In the genomic region with DNA sequence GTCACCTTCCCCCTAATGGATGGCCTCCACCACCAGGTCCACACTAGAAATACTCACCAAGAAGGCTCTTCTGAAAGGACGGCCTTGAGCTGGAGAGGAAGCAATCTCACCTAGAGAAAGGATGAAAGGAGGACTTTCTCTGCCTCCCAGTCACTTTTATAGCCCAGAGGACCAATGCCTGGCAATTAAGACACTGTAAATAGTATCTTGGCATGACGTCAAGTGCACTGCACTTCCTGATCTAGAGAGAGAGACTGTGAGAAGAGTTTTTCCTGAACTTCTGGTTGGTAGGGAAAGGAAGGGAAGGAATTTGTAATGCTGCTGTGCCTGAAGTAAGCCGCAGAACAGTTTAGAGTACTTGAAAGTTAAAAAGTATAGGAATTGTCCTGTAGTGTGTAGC, we compare ENCODE assay signal across 29 mouse cellular contexts. TPM values are rescaled to one million over a fixed set of nuclear protein-coding genes. Genes with fewer than 3 reads are reported as not detected.
DNase-seq lines count a peak whose midpoint lies in the region; ATAC-seq and TF ChIP-seq lines count a peak whose summit lies in the region.
"Had no signal": no experiment of that assay in that cellular context is flagged by ENCODE, and none has a peak within 500 bp of the region (broad histone marks: within the 10 kb centered on the region; RNA-seq: fewer than 3 reads in every experiment).

No protein-coding gene starts in this region.

- H3K27me3 ChIP-seq in embryonic facial prominence, embryonic 14.5 days (replicated peaks; ENCODE audit: control insufficient read depth, insufficient read depth, low read length), result no peaks in the 10 kb centered on the region
- H3K27me3 ChIP-seq in embryonic facial prominence, embryonic 10.5 days (replicated peaks; ENCODE audit: low read depth, poor library complexity, severe bottlenecking), result no peaks in the 10 kb centered on the region
- no peaks in the 10 kb centered on the region for H3K27me3 ChIP-seq in lung, postnatal 0 days (replicated peaks; ENCODE audit: insufficient read depth, low read length)
- H3K27me3 ChIP-seq in intestine, embryonic 16.5 days (replicated peaks; ENCODE audit: control insufficient read depth, insufficient read depth, low read length), result peaks cover 10% of the 10 kb centered on the region; the same call in 1 of the 2 replicates
- H3K27me3 ChIP-seq in small intestine, adult 2 months (ENCODE audit: control insufficient read depth, insufficient read depth, low read length), result no peaks in the 10 kb centered on the region
- H3K27me3 ChIP-seq: embryonic facial prominence, embryonic 13.5 days; hindbrain, embryonic 13.5 days had no signal

- ATAC-seq in embryonic facial prominence, embryonic 14.5 days (ENCODE audit: low read depth), result no peak
- no peak for ATAC-seq in lung, postnatal 0 days
- peak; percentile 40 for ATAC-seq in intestine, embryonic 16.5 days
- ATAC-seq: activated CD4-positive, CD25-positive, alpha-beta regulatory T cell, adult 4 months; forebrain, embryonic 14.5 days; forebrain, postnatal 0 days; hindbrain, embryonic 16.5 days had no signal

- H3K9me3 ChIP-seq in embryonic facial prominence, embryonic 14.5 days (ENCODE audit: control insufficient read depth, low read length), result no peaks in the 10 kb centered on the region
- no peaks in the 10 kb centered on the region for H3K9me3 ChIP-seq in embryonic facial prominence, embryonic 10.5 days
- H3K9me3 ChIP-seq in lung, postnatal 0 days (ENCODE audit: low read length), result no peaks in the 10 kb centered on the region
- no peaks in the 10 kb centered on the region for H3K9me3 ChIP-seq in intestine, embryonic 16.5 days (ENCODE audit: control insufficient read depth, low read length)
- H3K9me3 ChIP-seq: embryonic facial prominence, embryonic 13.5 days; forebrain, embryonic 10.5 days; hindbrain, embryonic 10.5 days; hindbrain, embryonic 13.5 days had no signal

- no peak overlapping the region for H3K4me2 ChIP-seq in embryonic facial prominence, embryonic 14.5 days (ENCODE audit: low read depth, low read length)
- H3K4me2 ChIP-seq in lung, postnatal 0 days (replicated peaks; ENCODE audit: low read depth, low read length), result no peak overlapping the region
- H3K4me2 ChIP-seq in intestine, embryonic 16.5 days (ENCODE audit: low read depth, low read length), result no peak overlapping the region
- H3K4me2 ChIP-seq: embryonic facial prominence, embryonic 13.5 days; heart, embryonic 11.5 days; hindbrain, embryonic 13.5 days had no signal

- peak; percentile 4 for DNase-seq in embryonic facial prominence, embryonic 14.5 days (ENCODE audit: low spot score)
- DNase-seq in embryonic facial prominence, embryonic 10.5 days (ENCODE audit: low spot score), result no peak
- peak; percentile 29 for DNase-seq in lung, postnatal 0 days (ENCODE audit: low spot score)
- no peak for DNase-seq in lung, adult 18-20 months
- no peak for DNase-seq in urinary bladder, postnatal 10 days (ENCODE audit: low spot score)
- DNase-seq in thymus, adult 18-20 months, result no peak
- DNase-seq: adrenal gland, adult 8-10 months; adrenal gland, postnatal 25 days; cerebellum, adult 11-12 months; cerebellum, adult 8-10 months; cerebellum, postnatal 14 days; forebrain, postnatal 0 days; gastrocnemius, adult 2 months; gastrocnemius, postnatal 14 days; heart, adult 11 months had no signal

- 73% methylated on average over 3 of the region's 3 CpGs for WGBS in embryonic facial prominence, embryonic 14.5 days
- 81% methylated on average over 3 of the region's 3 CpGs for WGBS in embryonic facial prominence, embryonic 10.5 days
- whole genome bisulfite sequencing in lung, postnatal 0 days, result 53% methylated on average over 3 of the region's 3 CpGs
- WGBS in intestine, embryonic 16.5 days, result 47% methylated on average over 3 of the region's 3 CpGs
- WGBS in small intestine, adult 2 months, result 25% methylated on average over 3 of the region's 3 CpGs

- H3K27ac ChIP-seq in embryonic facial prominence, embryonic 14.5 days (replicated peaks; ENCODE audit: low read depth, low read length), result no peak overlapping the region
- no peak overlapping the region for H3K27ac ChIP-seq in embryonic facial prominence, embryonic 10.5 days (replicated peaks)
- no peak overlapping the region for H3K27ac ChIP-seq in lung, postnatal 0 days (ENCODE audit: low read length)
- H3K27ac ChIP-seq in intestine, embryonic 16.5 days (ENCODE audit: low read length), result no peak overlapping the region
- peak overlapping the region; percentile 76; the same call in 1 of the 2 replicates for H3K27ac ChIP-seq in small intestine, adult 2 months (ENCODE audit: insufficient read depth, low read depth, low read length)
- H3K27ac ChIP-seq: embryonic facial prominence, embryonic 13.5 days; forebrain, embryonic 10.5 days; gastrocnemius, adult 2 months; hindbrain, embryonic 10.5 days; hindbrain, embryonic 13.5 days had no signal

- H3K36me3 ChIP-seq in embryonic facial prominence, embryonic 14.5 days (ENCODE audit: control insufficient read depth, insufficient read depth, low read length), result no peaks in the 10 kb centered on the region
- H3K36me3 ChIP-seq in embryonic facial prominence, embryonic 10.5 days (replicated peaks), result no peaks in the 10 kb centered on the region
- H3K36me3 ChIP-seq in lung, postnatal 0 days (ENCODE audit: insufficient read depth, low read length), result no peaks in the 10 kb centered on the region
- H3K36me3 ChIP-seq in intestine, embryonic 16.5 days (ENCODE audit: control insufficient read depth, insufficient read depth, low read length), result no peaks in the 10 kb centered on the region
- H3K36me3 ChIP-seq in small intestine, adult 2 months (ENCODE audit: control insufficient read depth, insufficient read depth, low read length), result no peaks in the 10 kb centered on the region
- H3K36me3 ChIP-seq: embryonic facial prominence, embryonic 13.5 days; forebrain, embryonic 10.5 days; hindbrain, embryonic 10.5 days; hindbrain, embryonic 13.5 days had no signal

- TF ChIP-seq POLR2A in small intestine, adult 2 months (IDR thresholded peaks at IDR 0.05; ENCODE audit: low read depth, low read length), result no peak

- no peaks in the 10 kb centered on the region for H3K4me1 ChIP-seq in embryonic facial prominence, embryonic 14.5 days (ENCODE audit: control insufficient read depth, insufficient read depth, low read length)
- H3K4me1 ChIP-seq in embryonic facial prominence, embryonic 10.5 days, result 0 out of 2 replicates have a peak, but pooled peaks cover 5% of the 10 kb centered on the region
- no peaks in the 10 kb centered on the region for H3K4me1 ChIP-seq in lung, postnatal 0 days (ENCODE audit: insufficient read depth, low read depth, low read length)
- H3K4me1 ChIP-seq in intestine, embryonic 16.5 days (ENCODE audit: control insufficient read depth, insufficient read depth, low read length), result peaks cover 17% of the 10 kb centered on the region
- H3K4me1 ChIP-seq in small intestine, adult 2 months (ENCODE audit: control insufficient read depth, insufficient read depth, insufficient read length, low read length), result peaks cover 49% of the 10 kb centered on the region
- H3K4me1 ChIP-seq: embryonic facial prominence, embryonic 13.5 days; hindbrain, embryonic 13.5 days had no signal

- no peak for TF ChIP-seq CTCF in lung, postnatal 0 days (IDR thresholded peaks at IDR 0.05)
- no peak for TF ChIP-seq CTCF in small intestine, adult 2 months (IDR thresholded peaks at IDR 0.05; ENCODE audit: extremely low read depth, insufficient read length, insufficient replicate concordance, low read depth, low read length)

- no peak overlapping the region for H3K4me3 ChIP-seq in embryonic facial prominence, embryonic 14.5 days (ENCODE audit: low read depth, low read length)
- no peak overlapping the region for H3K4me3 ChIP-seq in embryonic facial prominence, embryonic 10.5 days
- no peak overlapping the region for H3K4me3 ChIP-seq in lung, postnatal 0 days (ENCODE audit: low read depth, low read length)
- H3K4me3 ChIP-seq in intestine, embryonic 16.5 days (ENCODE audit: low read length), result no peak overlapping the region
- H3K4me3 ChIP-seq in small intestine, adult 2 months (ENCODE audit: low read depth, low read length), result no peak overlapping the region
- H3K4me3 ChIP-seq: embryonic facial prominence, embryonic 13.5 days; forebrain, embryonic 10.5 days; gastrocnemius, adult 2 months; hindbrain, embryonic 10.5 days; hindbrain, embryonic 13.5 days had no signal

- H3K9ac ChIP-seq in embryonic facial prominence, embryonic 14.5 days (ENCODE audit: low read depth, low read length), result no peak overlapping the region
- no peak overlapping the region for H3K9ac ChIP-seq in lung, postnatal 0 days (replicated peaks; ENCODE audit: low read depth)
- H3K9ac ChIP-seq in intestine, embryonic 16.5 days (ENCODE audit: low read depth, low read length), result no peak overlapping the region
- H3K9ac ChIP-seq: embryonic facial prominence, embryonic 13.5 days; forebrain, postnatal 0 days; hindbrain, embryonic 13.5 days had no signal

- TF ChIP-seq EP300 in lung, postnatal 0 days (IDR thresholded peaks at IDR 0.05), result no peak

RNA-seq across cellular contexts. Expression of a gene that starts 2.5 kb away (rescaled TPM):
- not detected in 2 replicates for polyA plus RNA-seq in embryonic facial prominence, embryonic 14.5 days (2014; fragmentation: Nextera tagmentation; extraction: Ambion mirVana)
- polyA plus RNA-seq in embryonic facial prominence, embryonic 10.5 days (2016; fragmentation: Nextera tagmentation; extraction: Ambion mirVana), result not detected in 2 replicates
- polyA plus RNA-seq in lung, postnatal 0 days (2015; fragmentation: Nextera tagmentation; extraction: Ambion mirVana), result not detected in 2 replicates
- polyA plus RNA-seq in intestine, embryonic 16.5 days (2015; fragmentation: Nextera tagmentation; extraction: Ambion mirVana), result 0.51 TPM in 1 of 2 replicates, not detected in the other
- 32.8 and 181 TPM in 2 replicates for polyA plus RNA-seq in small intestine, adult 2 months (2012; rRNA removed)
- polyA plus RNA-seq: activated CD4-positive, CD25-positive, alpha-beta regulatory T cell, adult 4 months; brain, embryonic 14.5 days; embryonic facial prominence, embryonic 13.5 days; forebrain, embryonic 10.5 days; forebrain, embryonic 14.5 days; forebrain, postnatal 0 days; frontal cortex, adult 2 months; heart, embryonic 11.5 days; heart, embryonic 14.5 days; heart, postnatal 0 days; hindbrain, embryonic 10.5 days; hindbrain, embryonic 13.5 days; hindbrain, embryonic 16.5 days had no signal

RNA-seq across cellular contexts. Expression of a gene that starts 16.9 kb away (rescaled TPM):
- polyA plus RNA-seq in embryonic facial prominence, embryonic 14.5 days (2014; fragmentation: Nextera tagmentation; extraction: Ambion mirVana), result not detected in 2 replicates
- not detected in 2 replicates for polyA plus RNA-seq in embryonic facial prominence, embryonic 10.5 days (2016; fragmentation: Nextera tagmentation; extraction: Ambion mirVana)
- polyA plus RNA-seq in lung, postnatal 0 days (2015; fragmentation: Nextera tagmentation; extraction: Ambion mirVana), result not detected in 2 replicates
- not detected in 2 replicates for polyA plus RNA-seq in intestine, embryonic 16.5 days (2015; fragmentation: Nextera tagmentation; extraction: Ambion mirVana)
- not detected in 2 replicates for polyA plus RNA-seq in small intestine, adult 2 months (2012; rRNA removed)
- polyA plus RNA-seq: activated CD4-positive, CD25-positive, alpha-beta regulatory T cell, adult 4 months; brain, embryonic 14.5 days; embryonic facial prominence, embryonic 13.5 days; forebrain, embryonic 10.5 days; forebrain, embryonic 14.5 days; forebrain, postnatal 0 days; frontal cortex, adult 2 months; heart, embryonic 11.5 days; heart, embryonic 14.5 days; heart, postnatal 0 days; hindbrain, embryonic 10.5 days; hindbrain, embryonic 13.5 days; hindbrain, embryonic 16.5 days had no signal

RNA-seq across cellular contexts. Expression of a gene that starts 18.4 kb away (rescaled TPM):
- polyA plus RNA-seq in embryonic facial prominence, embryonic 14.5 days (2014; fragmentation: Nextera tagmentation; extraction: Ambion mirVana), result not detected in 2 replicates
- polyA plus RNA-seq in embryonic facial prominence, embryonic 10.5 days (2016; fragmentation: Nextera tagmentation; extraction: Ambion mirVana), result not detected in 2 replicates
- not detected in 2 replicates for polyA plus RNA-seq in lung, postnatal 0 days (2015; fragmentation: Nextera tagmentation; extraction: Ambion mirVana)
- not detected in 2 replicates for polyA plus RNA-seq in intestine, embryonic 16.5 days (2015; fragmentation: Nextera tagmentation; extraction: Ambion mirVana)
- not detected in 2 replicates for polyA plus RNA-seq in small intestine, adult 2 months (2012; rRNA removed)
- polyA plus RNA-seq: activated CD4-positive, CD25-positive, alpha-beta regulatory T cell, adult 4 months; embryonic facial prominence, embryonic 13.5 days; forebrain, embryonic 10.5 days; forebrain, embryonic 14.5 days; heart, embryonic 11.5 days; heart, embryonic 14.5 days; heart, postnatal 0 days; hindbrain, embryonic 10.5 days; hindbrain, embryonic 13.5 days had no signal

RNA-seq across cellular contexts. Expression of a gene that starts 26.9 kb away (rescaled TPM):
- polyA plus RNA-seq in embryonic facial prominence, embryonic 14.5 days (2014; fragmentation: Nextera tagmentation; extraction: Ambion mirVana), result 0.07 and 0.09 TPM in 2 replicates
- polyA plus RNA-seq in embryonic facial prominence, embryonic 10.5 days (2016; fragmentation: Nextera tagmentation; extraction: Ambion mirVana), result 0.54 and 0.62 TPM in 2 replicates
- 0.08 and 0.20 TPM in 2 replicates for polyA plus RNA-seq in lung, postnatal 0 days (2015; fragmentation: Nextera tagmentation; extraction: Ambion mirVana)
- polyA plus RNA-seq in intestine, embryonic 16.5 days (2015; fragmentation: Nextera tagmentation; extraction: Ambion mirVana), result 0.12 and 0.27 TPM in 2 replicates
- 0.05 TPM in 1 of 2 replicates, not detected in the other for polyA plus RNA-seq in small intestine, adult 2 months (2012; rRNA removed)
- polyA plus RNA-seq: activated CD4-positive, CD25-positive, alpha-beta regulatory T cell, adult 4 months; forebrain, embryonic 14.5 days; heart, embryonic 14.5 days had no signal

RNA-seq across cellular contexts. Expression of a gene that starts 35.8 kb away (rescaled TPM):
- polyA plus RNA-seq in embryonic facial prominence, embryonic 14.5 days (2014; fragmentation: Nextera tagmentation; extraction: Ambion mirVana), result not detected in 2 replicates
- not detected in 2 replicates for polyA plus RNA-seq in embryonic facial prominence, embryonic 10.5 days (2016; fragmentation: Nextera tagmentation; extraction: Ambion mirVana)
- not detected in 2 replicates for polyA plus RNA-seq in lung, postnatal 0 days (2015; fragmentation: Nextera tagmentation; extraction: Ambion mirVana)
- polyA plus RNA-seq in intestine, embryonic 16.5 days (2015; fragmentation: Nextera tagmentation; extraction: Ambion mirVana), result not detected in 2 replicates
- not detected in 2 replicates for polyA plus RNA-seq in small intestine, adult 2 months (2012; rRNA removed)
- polyA plus RNA-seq: activated CD4-positive, CD25-positive, alpha-beta regulatory T cell, adult 4 months; brain, embryonic 14.5 days; embryonic facial prominence, embryonic 13.5 days; forebrain, embryonic 10.5 days; forebrain, embryonic 14.5 days; forebrain, postnatal 0 days; frontal cortex, adult 2 months; heart, embryonic 11.5 days; heart, embryonic 14.5 days; heart, postnatal 0 days; hindbrain, embryonic 10.5 days; hindbrain, embryonic 13.5 days; hindbrain, embryonic 16.5 days had no signal

Comparison
In these comparisons a context has a peak if more than half of its experiments do, and no peak if none do; other contexts are left out.
1. DNase-seq: peak in embryonic facial prominence, embryonic 14.5 days (single experiment) and lung, postnatal 0 days (single experiment); none in embryonic facial prominence, embryonic 10.5 days (single experiment), lung, adult 18-20 months (0 of 2), urinary bladder, postnatal 10 days (single experiment) and thymus, adult 18-20 months (0 of 2).
2. RNA of a gene that starts 2.5 kb away (polyA plus RNA-seq): 32.8 to 181 TPM in small intestine, adult 2 months; 0.51 TPM in intestine, embryonic 16.5 days, not detected in embryonic facial prominence, embryonic 14.5 days, not detected in embryonic facial prominence, embryonic 10.5 days and not detected in lung, postnatal 0 days; every median in the first group is over 10 times any median in the second.